Mouse (Mus musculus): ENCODE data around the gene Dcakd.
A peak's percentile ranks its signal among the peaks of the same experiment; 100 is the strongest.

Dcakd gene

GRCm38 (mm10) chr11:103046286-103046685, 18.2 kb upstream of the Dcakd start:
- DNase-seq (ENCODE audit: low spot score in 2 of 2), result no peak

GRCm38 (mm10) chr11:103043982-103044381, 15.8 kb upstream of the Dcakd start:
- DNase-seq (ENCODE audit: low spot score in 2 of 2), result no peak

GRCm38 (mm10) chr11:103042828-103043227, 14.7 kb upstream of the Dcakd start:
- DNase-seq (ENCODE audit: low spot score in 2 of 2), result no peak

- DNase-seq (ENCODE audit: low spot score in 2 of 2), result no peak
Observed at GRCm38 (mm10) chr11:103038037-103038436, 9.9 kb upstream of the Dcakd start.

GRCm38 (mm10) chr11:103036881-103037465, 8.8 kb upstream of the Dcakd start:
- DNase-seq (ENCODE audit: low spot score in 2 of 2), result no peak

- no peak for DNase-seq (ENCODE audit: low spot score in 2 of 2)
Observed at GRCm38 (mm10) chr11:103035007-103035406, 6.9 kb upstream of the Dcakd start.

GRCm38 (mm10) chr11:103033030-103033429, 4.9 kb upstream of the Dcakd start:
- DNase-seq (ENCODE audit: low spot score in 2 of 2), result no peak

GRCm38 (mm10) chr11:103027570-103028175, 460 bp downstream of the Dcakd start:
- DNase-seq (ENCODE audit: low spot score in 2 of 2), result no peak

GRCm38 (mm10) chr11:103026901-103027300, 1.2 kb downstream of the Dcakd start:
- DNase-seq (ENCODE audit: low spot score in 2 of 2), result no peak

GRCm38 (mm10) chr11:103023974-103024373, 4.2 kb downstream of the Dcakd start:
- DNase-seq (ENCODE audit: low spot score in 2 of 2), result no peak

- DNase-seq (ENCODE audit: low spot score in 2 of 2), result no peak
Observed at GRCm38 (mm10) chr11:103020713-103021335, 7.3 kb downstream of the Dcakd start.

GRCm38 (mm10) chr11:103019325-103019724, 8.8 kb downstream of the Dcakd start:
- DNase-seq (ENCODE audit: low spot score in 2 of 2), result no peak

GRCm38 (mm10) chr11:103018860-103019259, 9.3 kb downstream of the Dcakd start:
- DNase-seq (ENCODE audit: low spot score in 2 of 2), result no peak

GRCm38 (mm10) chr11:103017661-103018060, 10.5 kb downstream of the Dcakd start:
- DNase-seq (ENCODE audit: low spot score in 2 of 2), result no peak

GRCm38 (mm10) chr11:103016930-103017329, 11.2 kb downstream of the Dcakd start:
- peak; percentile 91 to 92 for DNase-seq (ENCODE audit: low spot score in 2 of 2)

- DNase-seq (ENCODE audit: low spot score in 2 of 2), result no peak
Observed at GRCm38 (mm10) chr11:103015881-103016825, 12.0 kb downstream of the Dcakd start.

GRCm38 (mm10) chr11:103011206-103011497, 17.0 kb downstream of the Dcakd start:
- no peak for DNase-seq (ENCODE audit: low spot score in 2 of 2)

GRCm38 (mm10) chr11:103010454-103011205, 17.5 kb downstream of the Dcakd start:
- DNase-seq (ENCODE audit: low spot score in 2 of 2), result no peak

- DNase-seq (ENCODE audit: low spot score in 2 of 2), result peak in 1 of 2 experiments; percentile 33
Observed at GRCm38 (mm10) chr11:103009208-103009607, 18.9 kb downstream of the Dcakd start.

GRCm38 (mm10) chr11:103008558-103008957, 19.6 kb downstream of the Dcakd start:
- no peak for DNase-seq (ENCODE audit: low spot score in 2 of 2)

- no peak for DNase-seq (ENCODE audit: low spot score in 2 of 2)
Observed at GRCm38 (mm10) chr11:103007001-103007340, 21.2 kb downstream of the Dcakd start.
